Mouse (Mus musculus) thymus, postnatal 4 days (tissue): ENCODE results near the gene Spata7.

ENCODE experiments used
- DNase-seq: peaks from one replicate; pipeline ENCODE4 v3.0.0; 2021

Spata7 gene

DNA sequence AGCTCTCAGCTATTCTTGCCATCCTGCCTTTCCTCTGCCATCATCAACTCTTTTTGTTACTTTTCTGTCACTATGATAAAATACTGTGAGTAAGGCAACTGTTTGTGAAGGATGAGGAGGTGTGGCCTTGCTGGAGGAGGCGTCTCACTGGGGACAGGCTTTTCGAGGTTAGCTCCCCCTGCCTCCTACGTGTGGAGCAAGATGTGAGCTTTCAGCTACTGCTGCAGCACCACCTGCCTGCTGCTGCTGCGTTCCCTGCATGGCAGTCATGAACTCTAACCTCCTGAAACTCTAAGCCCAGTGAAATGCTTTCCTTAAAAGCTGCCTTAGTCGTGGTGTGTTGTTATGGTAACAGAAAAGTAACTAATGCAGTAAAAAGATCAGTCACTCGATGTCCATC lies 45.9 kb downstream of the Spata7 start:
- no peak for DNase-seq

DNA sequence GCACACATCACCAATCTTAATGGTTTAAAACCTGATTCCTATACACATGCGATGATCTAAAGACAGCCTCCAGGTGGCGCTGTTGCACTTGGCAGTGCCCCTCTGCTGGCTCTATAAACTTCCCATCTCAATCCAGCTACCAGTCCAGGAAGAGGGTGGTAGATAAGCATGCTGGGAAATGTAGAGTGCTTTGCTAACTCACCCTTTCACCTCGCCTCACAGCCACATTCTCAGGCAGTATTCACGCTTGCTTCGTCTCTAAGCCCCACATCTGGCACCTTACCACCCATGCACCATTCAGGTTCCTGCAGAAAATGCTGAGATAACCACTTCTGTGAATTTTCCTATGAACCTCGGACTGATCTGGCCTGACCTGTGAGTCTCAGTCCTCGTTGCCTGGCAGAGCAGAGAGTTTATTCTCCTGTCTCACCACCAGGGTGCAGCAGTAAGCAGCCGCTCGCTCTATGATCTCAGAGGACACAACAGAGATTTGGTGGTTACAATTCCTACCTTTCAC lies 46.7 kb downstream of the Spata7 start:
- DNase-seq: peak; percentile 92

DNA sequence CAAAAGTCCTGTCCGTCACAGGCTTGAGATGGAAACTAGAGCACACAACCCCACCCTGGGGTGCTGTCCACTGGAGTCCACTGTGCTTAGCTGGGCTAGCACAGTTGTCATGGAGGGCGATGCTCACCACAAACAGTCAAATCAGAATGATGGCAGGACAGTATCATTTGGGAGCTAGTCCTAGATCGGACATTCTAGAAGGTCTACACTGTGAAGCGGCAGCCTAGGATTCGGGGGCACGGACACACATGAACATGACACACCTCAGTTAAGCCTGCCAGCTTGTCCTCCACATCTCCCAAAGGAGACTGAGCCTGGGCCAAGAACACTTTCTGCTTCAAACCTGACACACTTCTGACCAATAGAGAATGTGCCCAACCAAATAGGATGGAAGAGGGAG lies 48.9 kb downstream of the Spata7 start:
- DNase-seq: no peak

DNA sequence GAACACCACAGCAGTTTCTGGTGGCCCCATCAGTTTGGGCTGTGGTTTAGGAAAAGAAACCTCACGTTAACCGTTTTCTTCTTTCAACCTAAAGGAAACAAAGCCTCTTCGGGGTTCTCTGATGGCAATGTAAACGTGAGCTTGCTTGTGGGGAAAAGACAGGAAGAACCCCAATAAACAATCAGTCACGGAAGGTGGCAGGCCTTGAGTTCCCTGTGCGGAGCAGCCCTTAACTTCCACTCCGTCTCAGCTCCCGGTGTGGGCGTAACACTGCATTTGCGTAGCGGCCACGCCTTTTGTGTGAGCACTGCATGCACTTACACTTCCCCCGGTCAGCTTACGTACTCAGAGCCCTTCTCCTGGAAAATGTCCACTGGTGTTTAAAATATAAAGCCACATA lies 49.4 kb downstream of the Spata7 start:
- DNase-seq: peak; percentile 70

DNA sequence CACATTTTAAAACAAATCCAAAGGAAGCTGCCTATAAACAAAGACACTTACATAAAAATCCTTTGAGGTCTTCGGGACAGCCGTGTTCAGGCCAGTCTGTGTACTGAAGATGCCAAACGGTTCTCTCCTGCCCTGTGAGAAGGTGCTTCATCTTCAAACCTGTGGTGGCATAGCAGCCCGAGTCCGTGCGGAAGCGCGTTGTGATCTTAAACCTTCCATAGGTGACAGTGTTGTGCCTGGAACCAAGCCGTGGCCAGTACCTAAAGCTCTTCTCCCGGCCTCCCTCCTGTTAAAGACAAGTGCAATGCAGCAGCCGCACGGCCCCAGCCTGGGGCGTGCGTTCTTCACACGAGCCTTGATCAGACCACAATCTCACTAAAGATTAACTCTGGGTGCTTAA lies 51.9 kb downstream of the Spata7 start:
- no peak for DNase-seq

GRCm38 (mm10) chr12:98682196-98682595 lies 54.2 kb downstream of the Spata7 start:
- no peak for DNase-seq

DNA sequence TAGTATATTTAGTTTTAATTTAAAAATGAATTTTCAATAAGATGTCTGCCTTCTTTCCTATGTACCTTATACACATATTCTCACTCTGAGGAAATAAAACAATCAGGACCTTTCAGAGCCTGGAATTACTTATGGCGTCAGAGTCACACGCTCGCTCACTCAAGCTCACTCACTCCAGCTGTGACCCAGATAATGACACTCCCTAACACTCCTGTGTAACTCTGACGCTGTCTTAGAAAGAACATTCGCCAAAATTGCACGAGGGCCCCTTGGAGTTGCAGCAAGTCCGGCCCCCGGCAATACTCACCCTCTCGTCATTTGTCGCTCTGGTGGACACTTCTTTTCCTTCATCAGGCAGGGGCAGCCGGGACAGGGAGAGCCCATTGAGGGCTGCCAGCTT lies 55.2 kb downstream of the Spata7 start:
- DNase-seq: peak; percentile 36

- no peak for DNase-seq
Measured at GRCm38 (mm10) chr12:98683574-98683973, 55.6 kb downstream of the Spata7 start.

GRCm38 (mm10) chr12:98690230-98690629 lies 62.3 kb downstream of the Spata7 start:
- DNase-seq: no peak

GRCm38 (mm10) chr12:98697202-98697601 lies 69.2 kb downstream of the Spata7 start:
- DNase-seq: no peak

- no peak for DNase-seq
Measured at GRCm38 (mm10) chr12:98701564-98701963, 73.6 kb downstream of the Spata7 start.

- DNase-seq: no peak
Measured at GRCm38 (mm10) chr12:98703554-98703953, 75.6 kb downstream of the Spata7 start.

GRCm38 (mm10) chr12:98703961-98704360 lies 76.0 kb downstream of the Spata7 start:
- no peak for DNase-seq

- DNase-seq: no peak
Measured at GRCm38 (mm10) chr12:98712819-98713218, 84.9 kb downstream of the Spata7 start.

- no peak for DNase-seq
Measured at GRCm38 (mm10) chr12:98713621-98714103, 85.7 kb downstream of the Spata7 start.

GRCm38 (mm10) chr12:98714757-98715156 lies 86.8 kb downstream of the Spata7 start:
- DNase-seq: no peak

GRCm38 (mm10) chr12:98716142-98716541 lies 88.2 kb downstream of the Spata7 start:
- no peak for DNase-seq
